Mouse (Mus musculus): ENCODE results near the gene Ccnd1. TPM values are rescaled to one million over a fixed set of nuclear protein-coding genes. Genes with fewer than 3 reads are reported as not detected.

The Ccnd1 gene
- total RNA-seq, 2 experiments from 2014 or later: 38.3 to 62.8 TPM

DNA sequence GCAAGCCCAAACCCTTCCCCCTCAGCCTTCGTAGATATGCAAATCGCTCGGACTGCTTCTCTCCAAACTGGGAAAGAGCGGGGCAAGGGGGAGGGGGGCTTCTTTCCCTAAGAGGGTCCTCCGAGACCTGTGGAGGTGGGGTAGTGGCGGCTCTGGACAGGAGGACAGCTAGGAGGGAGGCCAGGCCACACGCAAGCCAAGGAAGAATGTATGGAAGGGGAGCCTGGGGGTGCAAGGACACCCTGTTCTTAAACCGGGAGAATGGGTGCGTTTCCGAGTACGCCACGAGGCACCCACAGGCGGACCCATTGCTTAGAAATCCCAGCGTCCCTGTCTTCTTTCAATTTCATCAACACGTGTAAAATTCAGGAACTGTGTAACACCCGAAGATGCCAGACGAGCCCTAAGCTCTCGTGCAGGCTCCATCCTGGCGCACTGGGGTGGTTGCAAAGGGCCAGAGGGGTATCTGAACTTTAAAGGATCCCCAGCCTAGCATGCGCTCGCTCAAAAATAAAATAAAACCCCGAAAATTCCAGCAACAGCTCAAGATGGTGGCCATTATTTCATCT lies 362 bp upstream of the Ccnd1 start:
- DNase-seq: peak; percentile 47 to 63

GRCm38 (mm10) chr7:144938661-144939343 lies 923 bp downstream of the Ccnd1 start:
- peak in 1 of 2 experiments; percentile 48 for DNase-seq

DNA sequence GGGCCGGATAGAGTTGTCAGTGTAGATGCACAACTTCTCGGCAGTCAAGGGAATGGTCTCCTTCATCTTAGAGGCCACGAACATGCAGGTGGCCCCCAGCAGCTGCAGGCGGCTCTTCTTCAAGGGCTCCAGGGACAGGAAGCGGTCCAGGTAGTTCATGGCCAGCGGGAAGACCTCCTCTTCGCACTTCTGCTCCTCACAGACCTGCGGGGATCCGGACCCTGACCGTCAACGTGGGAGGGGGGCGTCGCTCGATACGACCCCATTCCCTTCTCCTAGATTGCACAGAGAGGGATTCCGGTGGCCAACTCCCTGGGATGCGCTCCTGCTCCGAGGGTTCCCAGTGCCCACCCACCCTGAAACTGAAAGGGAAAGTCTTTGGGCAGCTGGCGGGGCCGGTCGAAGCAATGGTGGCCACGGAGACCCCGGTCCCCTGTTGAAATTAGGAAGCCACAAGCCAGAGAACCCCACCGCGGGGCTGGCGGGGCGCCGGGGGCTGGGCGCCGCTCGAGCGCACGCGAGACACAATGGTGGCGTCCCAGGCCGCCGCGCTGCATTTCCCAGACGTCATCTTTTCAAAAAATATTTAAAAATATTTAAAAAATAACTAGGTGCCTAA lies 1.7 kb downstream of the Ccnd1 start:
- peak; percentile 31 to 50 for DNase-seq

DNA sequence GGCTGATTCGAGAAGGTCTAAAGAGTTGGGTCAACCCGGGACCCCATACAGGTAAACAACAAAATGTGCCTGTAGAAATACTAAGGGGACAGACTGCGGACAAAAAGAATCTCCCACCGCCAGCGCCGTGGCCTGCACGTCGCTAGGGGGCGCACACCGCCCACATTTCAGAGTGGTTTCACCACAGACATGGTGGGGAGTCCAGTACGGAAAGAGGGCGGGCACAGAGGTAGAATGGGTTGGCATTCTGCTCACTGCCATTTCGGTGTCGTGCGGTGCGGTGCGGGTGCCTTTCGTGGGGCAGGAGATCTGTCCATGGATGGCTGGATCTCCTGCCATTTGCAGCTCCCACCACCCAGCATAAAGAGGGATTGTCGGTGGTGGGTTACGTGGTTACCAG lies 2.2 kb downstream of the Ccnd1 start:
- peak; percentile 90 to 95 for DNase-seq

GRCm38 (mm10) chr7:144936311-144936880 lies 3.3 kb downstream of the Ccnd1 start:
- DNase-seq: no peak

- peak; percentile 35 to 54 for DNase-seq
Measured at GRCm38 (mm10) chr7:144935563-144935962, 4.2 kb downstream of the Ccnd1 start.

DNA sequence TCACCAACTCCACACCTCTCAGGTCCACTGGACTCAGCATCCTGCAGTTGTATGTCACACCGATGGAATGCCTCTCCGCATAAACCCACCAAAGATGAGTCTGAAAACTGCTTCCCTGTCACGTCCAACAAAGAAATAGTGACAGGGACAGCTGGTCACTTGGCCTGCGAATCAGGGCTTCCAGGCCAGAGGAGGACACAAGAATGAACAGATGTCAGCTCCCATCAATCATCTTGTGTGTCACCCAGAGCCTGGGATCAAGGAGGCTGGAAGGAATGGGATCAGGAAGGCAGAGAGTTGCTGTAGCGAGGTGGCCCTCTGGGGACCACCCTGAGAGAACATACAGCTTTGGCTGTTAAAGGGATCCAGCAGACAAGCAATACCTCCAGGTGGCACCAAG lies 4.8 kb downstream of the Ccnd1 start:
- DNase-seq: no peak

GRCm38 (mm10) chr7:144933796-144934195 lies 5.9 kb downstream of the Ccnd1 start:
- DNase-seq: no peak

DNA sequence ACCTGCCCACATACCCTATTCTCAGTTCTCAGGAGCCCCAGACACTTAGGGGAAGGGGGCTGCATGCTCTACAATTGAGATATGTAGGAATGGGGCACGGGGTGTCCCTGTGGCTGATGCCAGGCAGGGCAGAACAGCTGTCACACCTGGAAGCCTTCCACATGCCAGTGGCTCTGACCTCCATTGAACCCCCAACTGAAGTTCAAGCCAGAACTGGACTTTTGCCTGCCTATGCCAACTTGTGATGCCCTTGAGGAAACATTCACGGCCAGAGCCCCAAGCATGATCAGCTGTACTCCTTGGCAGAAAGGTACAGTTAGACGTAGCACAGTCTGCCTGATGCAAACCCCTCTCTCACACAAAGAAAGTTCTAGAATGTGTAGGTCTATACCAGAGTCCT lies 6.4 kb downstream of the Ccnd1 start:
- peak; percentile 50 to 69 for DNase-seq

DNA sequence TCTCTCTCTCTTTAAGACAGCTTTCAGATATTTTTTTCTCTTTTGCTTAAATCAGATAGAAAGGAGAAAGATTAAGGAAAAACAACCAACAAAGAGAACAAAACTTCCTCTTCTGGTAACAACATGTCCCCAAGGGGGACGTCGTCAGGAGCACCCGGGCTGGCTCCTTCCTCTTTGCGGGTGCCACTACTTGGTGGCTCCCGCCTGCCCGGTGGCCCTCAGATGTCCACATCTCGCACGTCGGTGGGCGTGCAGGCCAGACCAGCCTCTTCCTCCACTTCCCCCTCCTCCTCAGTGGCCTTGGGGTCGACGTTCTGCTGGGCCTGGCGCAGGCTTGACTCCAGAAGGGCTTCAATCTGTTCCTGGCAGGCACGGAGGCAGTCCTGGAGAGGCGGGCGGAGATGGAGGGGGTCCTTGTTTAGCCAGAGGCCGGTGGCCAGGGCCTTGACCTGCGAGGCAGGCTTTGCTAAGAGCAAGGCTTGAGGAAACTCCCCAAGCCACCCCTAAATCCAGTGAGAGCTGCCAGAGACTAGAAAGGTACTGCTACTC lies 7.3 kb downstream of the Ccnd1 start:
- peak in 1 of 2 experiments; percentile 35 for DNase-seq

DNA sequence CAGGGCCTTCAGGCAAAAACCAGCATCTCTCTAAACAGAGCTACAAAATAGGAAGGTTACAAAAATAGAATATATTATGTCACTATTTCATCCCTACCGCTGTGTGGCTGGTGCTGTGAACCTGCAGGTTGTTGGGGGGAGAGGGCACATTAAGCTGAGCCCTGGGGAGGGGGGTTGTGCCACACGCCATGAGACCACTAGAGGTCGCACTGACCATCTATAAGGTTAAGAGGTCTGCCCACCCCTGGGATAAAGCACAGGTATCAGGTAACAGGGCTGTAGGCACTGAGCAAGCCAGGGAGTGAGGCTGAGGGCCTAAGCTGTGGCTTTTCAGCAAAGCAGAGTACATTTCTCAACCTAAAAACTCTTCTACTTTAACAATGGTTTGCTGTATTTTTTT lies 7.9 kb downstream of the Ccnd1 start:
- peak in 1 of 2 experiments; percentile 57 for DNase-seq

DNA sequence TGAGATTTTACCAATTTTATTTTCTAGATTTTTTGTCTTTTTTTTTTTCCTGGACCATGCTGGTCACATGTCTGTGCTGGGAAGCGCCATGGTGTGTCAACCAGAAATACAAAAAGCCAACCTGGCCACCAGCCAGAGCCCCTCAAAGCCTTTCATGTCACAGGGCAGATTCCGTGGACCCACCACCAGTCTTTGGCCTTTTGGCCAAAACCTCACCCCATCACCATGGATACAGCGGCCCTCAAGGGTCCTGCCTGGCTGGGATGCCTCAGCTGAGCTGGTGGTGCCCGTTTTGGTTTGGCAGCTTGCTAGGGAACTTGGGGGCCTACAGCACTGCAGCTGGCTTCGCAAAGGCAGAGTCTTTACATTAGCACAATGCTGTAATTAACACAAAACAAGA lies 9.8 kb downstream of the Ccnd1 start:
- DNase-seq: no peak

- no peak for DNase-seq
Measured at GRCm38 (mm10) chr7:144929506-144929905, 10.2 kb downstream of the Ccnd1 start.

DNA sequence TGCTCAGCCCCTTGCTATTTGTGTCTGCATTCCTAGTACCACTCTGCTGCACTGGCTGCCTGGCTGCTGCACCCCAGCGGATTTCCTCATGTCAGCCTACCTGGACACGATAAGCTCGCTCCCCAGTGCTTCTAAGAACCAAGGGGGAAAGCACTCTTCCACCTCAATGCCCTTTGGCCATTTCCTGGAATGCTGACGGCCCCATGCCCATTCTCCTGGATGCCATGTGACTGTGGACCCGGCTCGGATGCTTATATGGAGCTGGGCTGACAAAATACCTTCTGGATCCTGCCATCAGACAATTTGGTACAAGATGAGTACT lies 10.9 kb downstream of the Ccnd1 start:
- no peak for DNase-seq

DNA sequence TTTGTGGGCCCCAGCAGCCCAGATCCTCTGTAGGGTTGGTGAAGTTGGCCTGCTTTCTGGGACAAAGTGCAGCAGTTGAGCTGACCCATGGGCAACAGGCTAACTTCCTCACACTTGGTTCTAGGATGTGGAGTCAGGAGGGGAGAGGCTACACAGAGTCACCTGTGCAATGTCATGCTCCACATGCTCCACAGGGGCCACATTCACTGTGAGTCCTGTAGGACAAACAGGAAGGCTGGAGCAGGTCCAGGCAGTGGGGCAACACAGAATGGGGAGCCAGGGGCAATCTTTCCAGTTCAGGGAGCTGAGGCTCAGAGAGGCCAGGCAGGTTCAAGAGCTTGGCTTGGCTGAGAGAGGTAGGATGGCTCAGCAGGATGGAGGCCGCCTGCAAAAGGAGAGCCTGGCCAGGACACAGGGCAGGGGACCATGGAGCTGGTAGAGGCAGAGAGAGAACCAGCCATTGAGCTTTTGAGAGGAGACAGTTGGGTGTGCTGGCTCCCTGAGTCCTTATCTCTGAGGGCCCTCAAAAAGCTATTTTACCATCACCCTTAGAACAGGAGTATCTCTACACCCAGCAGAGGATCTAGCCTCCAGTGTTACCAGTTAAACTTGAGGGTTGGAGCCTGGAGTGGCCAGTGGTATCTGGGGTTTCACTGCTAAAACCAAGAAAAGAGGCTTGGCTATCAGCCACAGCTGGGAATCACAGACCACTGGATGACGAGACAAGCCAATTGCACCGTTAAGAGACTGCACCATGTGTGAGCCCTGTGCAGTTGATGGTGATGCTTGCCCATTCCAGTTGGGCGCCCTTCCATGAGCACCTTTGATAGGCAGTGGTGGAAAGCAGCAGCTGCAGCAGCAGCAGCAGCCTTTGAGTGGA lies 11.5 kb downstream of the Ccnd1 start:
- no peak for DNase-seq

DNA sequence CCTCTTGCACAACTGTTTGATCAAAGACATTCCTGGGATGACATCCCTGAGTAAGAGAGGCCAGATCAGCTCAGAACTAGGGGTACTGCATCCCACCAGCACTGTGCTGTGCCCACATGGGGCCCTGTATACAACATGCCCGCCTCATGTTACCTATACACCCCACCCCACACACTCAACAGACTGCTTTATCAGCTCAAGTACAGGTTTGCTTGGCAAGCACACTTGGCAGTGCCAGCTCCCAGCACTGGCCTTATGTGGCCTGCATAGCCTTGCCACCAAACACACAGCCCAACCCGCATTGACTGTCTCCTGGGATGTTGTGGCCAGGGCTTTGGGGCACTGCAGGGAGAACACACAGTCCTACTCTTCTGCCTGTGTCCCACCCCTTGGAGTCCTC lies 12.1 kb downstream of the Ccnd1 start:
- DNase-seq: peak; percentile 50 to 79

DNA sequence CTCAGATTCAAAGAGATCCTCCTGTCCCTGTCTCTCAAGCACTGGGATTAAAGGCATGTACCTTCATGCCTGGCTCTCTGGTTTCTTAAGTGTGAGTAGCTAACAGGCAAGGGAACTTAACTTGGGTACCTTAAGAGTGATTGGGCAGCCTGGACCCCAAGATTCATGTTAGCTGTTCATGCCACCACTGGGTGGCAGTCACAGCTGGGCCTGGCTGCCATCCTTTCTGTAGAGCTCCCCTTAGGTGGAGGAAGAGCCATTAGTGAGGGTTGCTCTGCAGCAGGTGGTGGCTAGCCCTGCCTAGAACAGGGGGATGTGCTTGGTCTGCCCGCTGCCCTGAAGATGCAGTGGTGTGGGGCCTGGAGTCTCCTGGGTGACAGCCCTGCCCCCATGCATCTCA lies 20.9 kb downstream of the Ccnd1 start:
- no peak for DNase-seq

- DNase-seq: peak; percentile 94 to 95
Measured at GRCm38 (mm10) chr7:144914948-144915750, 24.6 kb downstream of the Ccnd1 start, which contains the start of gene LTO1. LTO1 (plus strand) TSS chr7:144915100.

GRCm38 (mm10) chr7:144914296-144914947 lies 25.3 kb downstream of the Ccnd1 start:
- DNase-seq: no peak

DNA sequence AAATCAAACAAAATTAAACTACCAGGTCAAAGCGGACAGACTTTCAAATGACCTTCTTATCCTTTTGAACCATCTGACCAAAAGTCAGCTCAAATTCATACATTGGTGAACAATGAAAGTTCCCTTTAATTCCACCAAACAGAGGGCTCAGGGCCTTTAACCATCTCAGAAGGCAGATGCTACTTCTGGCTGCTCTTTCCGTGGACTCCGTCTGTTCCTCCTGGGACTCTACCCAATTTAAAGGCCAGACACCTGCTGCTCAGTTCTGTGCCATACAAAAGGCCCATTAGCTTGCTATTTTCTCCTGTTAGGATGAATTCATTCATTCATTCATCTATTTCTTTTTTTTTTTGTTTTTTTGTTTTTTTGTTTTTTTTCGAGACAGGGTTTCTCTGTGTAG lies 26.8 kb downstream of the Ccnd1 start:
- DNase-seq: no peak

- DNase-seq: no peak
Measured at GRCm38 (mm10) chr7:144911121-144911520, 28.6 kb downstream of the Ccnd1 start.
